Mouse (Mus musculus): ENCODE measurements around the gene Pla2g2d.
A peak's percentile ranks its signal among the peaks of the same experiment; 100 is the strongest.
"Not testable (repeated sequence)": the region's sequence is repeated elsewhere in the genome, so short reads cannot be mapped to it uniquely, and the experiment has no call there.

Gene Pla2g2d

DNA sequence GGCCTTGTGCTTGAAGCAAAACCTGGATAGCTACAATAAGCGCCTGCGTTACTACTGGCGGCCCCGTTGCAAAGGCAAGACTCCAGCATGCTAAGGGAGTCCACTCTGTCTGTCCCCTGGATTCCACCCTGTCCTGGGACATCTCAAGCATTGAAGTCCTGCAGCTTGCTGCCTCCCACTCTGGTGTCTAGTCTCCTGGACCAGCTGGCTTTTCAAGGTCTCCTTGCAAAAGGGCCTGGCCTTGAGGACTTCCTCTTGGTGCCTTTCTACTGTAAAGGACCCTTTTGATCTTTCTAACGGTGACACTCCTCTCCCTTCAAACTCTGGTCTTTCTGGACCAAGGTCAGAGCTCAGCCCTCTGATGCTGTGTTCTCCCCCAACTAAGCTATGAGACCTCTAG lies 4.8 kb downstream of the Pla2g2d start:
- DNase-seq (ENCODE audit: low read depth, low spot score) = no peak

DNA sequence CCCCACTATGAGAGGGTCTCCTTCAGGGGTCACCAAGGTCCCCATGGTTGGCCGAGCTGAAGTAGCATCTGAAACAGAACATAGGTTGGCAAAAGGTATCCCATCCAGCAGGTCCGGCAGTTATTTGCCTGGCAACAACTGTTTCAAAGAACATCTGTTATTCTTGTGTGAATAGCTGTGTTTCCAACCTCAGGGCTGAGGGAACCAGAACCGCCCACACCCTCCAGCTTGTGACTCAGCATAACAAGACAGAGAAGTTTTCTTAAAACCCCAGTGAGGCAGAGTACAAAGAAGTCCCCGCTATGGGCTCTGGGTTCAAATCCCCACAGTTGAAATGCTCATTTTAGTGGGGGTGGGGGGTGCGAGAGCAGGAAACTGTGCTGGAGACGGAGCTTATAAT lies 6.6 kb downstream of the Pla2g2d start:
- DNase-seq (ENCODE audit: low read depth, low spot score) = no peak

DNA sequence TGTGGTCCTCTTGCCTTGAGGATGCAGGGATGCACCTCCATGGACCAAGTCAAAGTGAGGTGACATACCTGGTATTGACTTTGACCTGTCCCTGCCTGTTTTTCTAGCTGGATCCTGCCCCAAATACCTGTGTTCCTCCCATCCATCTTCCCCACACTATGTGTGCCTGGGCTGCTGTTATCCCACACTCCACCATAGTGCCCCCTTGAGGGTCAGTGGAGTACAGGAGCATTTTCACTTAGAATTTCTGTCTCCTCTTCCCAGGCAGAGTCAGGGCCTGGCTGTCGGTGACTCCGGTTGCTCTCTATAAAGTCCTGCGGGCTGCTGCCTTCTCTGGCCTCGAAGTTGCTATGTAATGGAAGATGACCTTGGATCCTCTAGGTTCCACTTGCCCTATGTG lies 10.2 kb downstream of the Pla2g2d start:
- DNase-seq (ENCODE audit: low read depth, low spot score) = no peak

DNA sequence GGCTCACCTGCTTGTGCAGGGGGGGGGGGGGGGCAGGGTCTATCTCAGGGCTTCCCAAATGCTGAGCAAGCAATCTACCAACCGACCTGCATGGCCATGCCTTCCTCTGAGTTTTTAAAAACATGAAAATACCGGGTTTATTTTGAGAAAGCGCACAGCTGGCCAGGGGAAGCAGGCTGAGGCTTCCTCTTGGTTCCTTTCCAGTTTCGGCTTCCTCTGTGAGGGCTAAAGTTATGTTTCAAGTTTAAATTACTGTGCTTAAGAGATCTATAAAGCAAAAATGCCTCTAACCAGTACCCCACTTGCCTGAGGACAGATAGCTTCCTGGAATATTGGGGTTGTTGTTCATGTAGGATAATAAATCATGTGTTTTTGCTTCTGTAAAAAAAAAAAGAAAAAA lies 10.6 kb downstream of the Pla2g2d start:
- DNase-seq (ENCODE audit: low read depth, low spot score) = no peak

DNA sequence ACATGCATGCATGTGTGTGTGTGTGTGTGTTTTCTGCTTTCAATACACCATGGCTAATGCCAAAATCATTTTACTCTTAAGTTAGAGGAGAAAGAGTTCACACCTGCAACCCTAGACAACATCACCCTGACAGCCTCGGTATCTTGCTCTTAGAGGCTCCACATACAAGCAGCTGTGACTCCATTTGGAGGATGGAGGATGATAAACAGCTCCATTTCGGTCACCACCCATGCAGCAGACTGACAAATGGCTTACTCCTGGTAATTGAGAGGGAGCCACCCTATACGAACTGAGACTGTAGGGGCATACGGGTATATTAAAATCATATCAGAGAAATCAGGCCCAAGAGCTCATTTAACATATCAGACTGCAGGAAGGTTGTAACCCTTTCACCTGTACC lies 12.8 kb downstream of the Pla2g2d start:
- no peak for DNase-seq (ENCODE audit: low read depth, low spot score)

DNA sequence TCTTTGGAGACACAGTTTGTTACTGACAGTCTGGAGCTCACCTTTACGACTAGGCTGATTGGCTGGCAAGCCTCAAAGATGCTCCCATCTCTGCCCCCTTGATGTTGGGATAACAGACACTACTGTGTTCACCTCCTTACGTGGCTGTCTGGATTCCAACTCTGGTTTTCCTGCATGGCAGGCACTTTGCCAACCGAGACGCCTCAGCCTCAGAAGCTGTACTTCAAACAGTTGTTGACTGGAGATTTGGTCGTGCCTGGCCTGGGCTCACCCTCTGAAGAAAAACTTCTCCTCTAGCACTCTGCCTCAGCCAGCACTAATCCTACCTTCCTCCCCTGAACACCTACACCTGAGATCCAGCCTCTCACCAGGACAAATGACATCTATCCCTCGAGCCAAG lies 15.9 kb downstream of the Pla2g2d start:
- DNase-seq (ENCODE audit: low read depth, low spot score) = no peak

DNA sequence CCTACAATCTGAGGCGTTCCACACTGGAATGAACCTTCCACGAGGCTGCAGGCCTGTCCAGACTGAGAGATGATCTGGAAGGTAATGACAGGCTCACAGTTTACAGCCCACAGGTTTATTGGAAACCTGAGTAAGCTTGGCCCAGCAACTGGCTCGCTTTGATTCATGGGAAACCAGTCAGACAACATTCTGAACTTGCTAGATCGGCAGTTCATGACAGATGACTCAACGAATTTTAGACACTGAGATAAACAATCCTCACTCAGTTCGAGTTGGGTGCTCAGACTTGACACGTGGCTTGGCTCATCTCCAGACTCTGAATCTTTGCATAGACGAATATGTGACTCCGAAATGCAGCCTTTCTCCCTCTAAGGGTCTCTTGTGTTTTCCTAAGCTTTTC lies 17.1 kb downstream of the Pla2g2d start:
- no peak for DNase-seq (ENCODE audit: low read depth, low spot score)

DNA sequence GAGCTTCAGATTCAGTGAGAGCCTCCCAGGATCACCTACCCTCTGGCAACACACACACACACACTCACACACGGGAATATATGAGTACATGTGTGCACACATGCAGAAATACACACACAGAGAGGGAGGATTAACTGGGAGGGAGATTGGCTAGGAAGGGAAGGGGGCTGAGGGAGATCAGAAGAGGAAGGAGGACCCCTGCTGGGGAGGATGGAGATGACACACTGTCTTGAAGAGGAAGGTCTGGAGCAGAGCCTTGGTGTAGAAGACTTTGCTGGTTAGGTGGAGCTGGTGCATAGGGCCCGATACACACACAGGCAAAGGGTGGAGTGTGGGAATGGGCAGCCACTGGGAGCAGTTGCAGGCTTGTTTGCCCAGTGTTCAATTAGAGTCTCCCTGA lies 17.7 kb downstream of the Pla2g2d start:
- DNase-seq (ENCODE audit: low read depth, low spot score) = no peak

DNA sequence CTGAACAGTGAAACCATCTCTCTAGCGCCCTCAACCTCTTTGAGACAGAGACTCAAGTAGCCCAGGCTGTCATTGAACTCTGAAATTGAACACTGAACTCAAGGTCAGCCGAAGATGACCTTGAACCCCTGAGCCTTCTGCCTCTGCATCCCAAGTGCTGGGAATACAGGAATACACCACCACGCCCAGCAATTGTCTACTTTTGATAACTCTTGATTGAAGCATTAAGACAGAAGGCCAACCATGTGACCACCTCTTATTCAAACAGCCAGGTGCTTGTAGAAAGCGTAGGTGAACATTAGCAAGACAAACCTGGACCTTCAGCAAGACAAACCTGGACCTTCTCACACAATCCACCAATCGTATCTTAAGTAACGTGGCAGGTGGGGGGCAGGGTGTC lies 18.8 kb downstream of the Pla2g2d start:
- DNase-seq (ENCODE audit: low read depth, low spot score) = no peak

DNA sequence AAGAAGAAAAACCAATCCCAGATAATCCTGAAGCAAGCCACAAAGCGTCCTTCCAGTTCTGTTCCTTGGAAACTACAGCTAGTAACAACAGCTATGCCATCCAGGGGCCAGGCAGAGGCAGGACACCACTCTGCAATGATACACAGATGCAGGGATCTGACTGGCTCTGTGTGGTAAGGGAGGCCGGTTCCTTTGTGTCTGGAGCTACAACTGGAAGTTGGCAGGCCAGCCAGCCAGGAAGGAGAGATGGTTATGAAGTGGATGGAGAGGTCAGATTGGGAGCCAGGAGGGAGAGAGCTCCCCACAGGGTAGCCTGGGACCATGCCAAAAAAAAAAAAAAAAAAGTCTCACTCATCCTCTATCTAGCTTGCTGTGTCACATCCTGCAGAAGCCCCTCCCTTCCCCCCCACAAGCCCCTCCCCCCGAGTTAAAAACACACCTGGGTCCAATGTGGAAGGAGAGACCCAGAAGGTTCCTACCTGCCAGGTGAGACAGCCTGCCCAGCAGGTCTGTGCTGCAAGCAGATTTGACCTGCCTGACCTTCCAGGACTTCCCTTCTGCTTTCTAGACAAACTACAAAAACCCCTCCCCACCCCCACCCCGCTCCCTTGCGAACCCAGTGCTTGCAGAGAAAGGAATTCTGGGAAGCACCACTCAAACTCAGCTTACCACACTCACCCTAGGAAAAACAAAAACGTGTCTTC lies 21.1 kb downstream of the Pla2g2d start:
- DNase-seq (ENCODE audit: low read depth, low spot score) = no peak

DNA sequence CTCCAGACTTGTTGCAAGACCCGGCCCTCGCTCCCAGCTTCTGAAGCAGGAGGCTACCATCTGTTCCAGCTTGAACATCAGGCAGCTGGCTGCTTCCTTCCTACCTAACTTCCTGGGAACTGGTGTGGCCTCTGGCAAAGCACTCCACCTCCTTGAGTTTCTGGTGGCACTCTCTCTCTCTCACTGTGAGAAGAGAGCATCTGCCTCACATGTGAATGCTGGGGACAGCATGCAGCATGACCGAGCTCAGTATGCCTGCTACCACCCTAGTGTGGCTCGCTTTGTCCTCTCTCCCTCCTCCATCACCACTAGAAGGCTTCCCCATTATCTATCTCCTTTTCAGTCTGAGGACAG lies 21.7 kb downstream of the Pla2g2d start:
- DNase-seq (ENCODE audit: low read depth, low spot score) = no peak

DNA sequence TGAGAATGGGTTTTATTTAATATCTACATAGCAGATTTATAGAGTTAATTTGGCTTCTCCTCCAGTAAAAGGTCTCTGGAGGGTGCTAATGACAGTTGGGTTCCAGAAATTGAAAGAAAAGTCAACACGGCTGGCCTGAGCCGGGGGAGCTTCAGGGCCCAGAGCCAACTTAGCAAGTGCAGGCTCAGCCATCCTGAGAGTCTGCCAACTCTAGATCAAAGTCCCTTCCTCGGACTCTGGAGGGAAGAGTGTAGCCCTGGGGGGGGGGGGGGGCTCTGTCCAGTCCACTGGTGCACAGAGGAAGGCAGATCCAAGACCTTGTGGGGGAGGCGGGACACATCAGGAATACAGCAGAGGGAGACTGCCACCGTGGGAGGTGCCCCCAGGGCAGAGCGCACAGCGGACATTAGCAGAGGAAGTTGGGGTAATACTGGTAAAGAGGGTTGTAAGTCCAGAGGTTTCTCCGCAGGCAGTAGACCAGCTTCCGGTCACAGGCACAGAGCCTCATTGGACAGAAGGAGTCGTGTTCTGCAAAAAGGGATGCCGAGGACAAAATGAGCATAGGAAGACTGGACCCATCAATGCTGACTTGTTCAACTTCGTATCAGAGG lies 24.7 kb downstream of the Pla2g2d start:
- DNase-seq (ENCODE audit: low read depth, low spot score) = no peak

DNA sequence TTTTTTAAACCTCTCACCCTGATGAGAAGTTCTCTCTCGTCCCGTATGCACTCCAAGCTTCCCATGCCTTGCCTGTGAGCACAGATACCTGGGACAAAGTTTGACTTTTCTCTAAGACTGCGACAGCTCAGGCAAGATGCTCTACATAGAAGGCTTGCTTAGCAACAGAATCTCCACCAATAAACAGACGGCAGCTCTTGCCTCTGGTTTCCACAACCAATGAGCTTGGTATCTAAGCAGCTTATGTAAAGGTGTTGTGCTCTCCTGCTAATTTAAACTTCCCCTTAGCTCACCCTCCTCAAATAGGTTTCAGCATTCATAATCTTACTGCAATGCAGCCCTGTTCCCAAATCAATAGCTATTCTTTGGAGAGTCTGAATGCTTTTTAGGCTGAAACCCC lies 26.1 kb downstream of the Pla2g2d start:
- DNase-seq (ENCODE audit: low read depth, low spot score) = peak; percentile 36

DNA sequence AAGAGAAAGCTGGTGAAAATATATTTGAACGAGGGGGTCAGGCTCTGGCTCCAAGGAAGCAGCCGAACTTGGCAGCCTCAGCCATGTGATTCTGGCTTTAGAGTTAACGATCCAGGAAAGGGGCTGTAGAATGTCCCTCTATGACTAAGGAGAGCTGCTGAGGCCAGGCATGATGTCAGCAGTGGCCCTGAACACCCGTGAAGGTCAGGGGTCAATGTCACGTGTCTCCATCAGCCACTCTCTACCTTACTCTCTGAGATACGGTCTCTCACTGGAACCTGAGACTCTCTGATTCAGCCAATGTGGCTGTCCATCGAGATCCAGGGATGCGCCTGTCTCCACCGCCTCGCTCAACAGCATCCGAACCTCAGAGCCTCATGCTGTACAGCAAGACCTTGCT lies 27.4 kb downstream of the Pla2g2d start:
- no peak for DNase-seq (ENCODE audit: low read depth, low spot score)

DNA sequence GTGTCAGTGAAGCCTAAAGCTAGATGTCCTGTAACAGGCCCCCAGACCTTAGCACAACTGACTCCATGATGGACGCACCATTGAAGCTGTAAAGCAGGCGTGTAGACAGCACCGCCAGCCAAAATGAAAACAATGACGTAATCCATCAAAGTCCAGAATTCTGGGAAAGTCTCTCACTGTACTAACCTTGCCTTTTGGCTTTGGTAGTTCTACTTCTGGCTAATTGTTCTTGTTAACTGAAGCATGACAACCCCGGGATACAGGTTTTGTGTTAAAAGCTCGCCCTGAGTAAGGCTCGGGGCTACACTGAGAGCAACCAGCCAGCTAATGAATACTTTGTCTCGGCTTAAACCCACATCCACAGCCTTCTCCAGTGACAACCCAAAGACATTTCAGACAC lies 29.7 kb downstream of the Pla2g2d start:
- no peak for DNase-seq (ENCODE audit: low read depth, low spot score)

DNA sequence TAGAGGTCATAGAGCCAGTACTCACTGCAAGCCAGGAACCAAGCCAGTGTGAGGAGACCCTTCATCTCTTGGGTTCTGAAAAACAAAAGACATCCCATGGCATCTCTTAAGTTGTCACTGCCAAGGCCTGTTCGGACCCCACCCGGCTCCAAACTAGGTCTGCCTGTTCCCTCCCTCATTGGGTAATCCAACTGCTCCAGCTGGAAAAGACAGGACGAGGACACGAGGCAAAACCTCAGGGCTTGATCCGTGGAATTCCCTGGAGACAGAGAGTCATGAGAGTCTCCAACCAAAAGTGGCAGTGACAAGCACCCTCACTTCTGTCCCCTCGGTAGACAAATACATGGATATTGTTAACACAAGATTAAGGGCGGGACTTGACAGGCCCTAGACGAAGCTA lies 30.6 kb downstream of the Pla2g2d start:
- DNase-seq (ENCODE audit: low read depth, low spot score) = no peak

DNA sequence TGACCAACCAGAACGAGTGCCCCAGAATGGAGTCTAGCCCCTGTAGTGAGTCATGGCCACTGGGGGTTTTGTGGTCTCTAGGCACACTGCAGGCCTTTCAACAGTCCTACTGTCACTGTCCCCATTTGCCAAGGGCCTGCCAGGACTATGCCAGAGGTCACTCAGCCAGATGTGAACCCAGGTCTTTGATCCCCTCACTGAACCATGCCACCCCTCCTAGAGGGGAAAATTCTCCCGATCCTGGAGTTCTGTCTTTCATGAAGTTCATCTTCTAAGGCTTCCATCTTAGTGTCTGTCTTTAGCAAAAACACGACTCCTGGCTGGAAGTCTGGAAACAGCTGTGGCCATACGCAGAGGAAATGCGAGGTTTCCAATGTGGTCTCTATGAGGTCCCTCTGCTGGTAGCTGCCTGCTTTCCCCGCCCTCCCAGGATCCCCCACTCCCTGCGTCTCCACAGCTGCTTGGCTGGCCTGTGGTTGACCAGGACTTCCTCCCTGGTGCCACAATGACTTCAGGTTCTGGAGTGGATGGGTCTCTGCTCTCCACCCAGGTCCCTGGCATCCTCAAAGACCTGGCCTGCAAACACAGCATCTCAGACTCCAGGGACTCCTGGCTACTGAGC lies 31.5 kb downstream of the Pla2g2d start:
- no peak for DNase-seq (ENCODE audit: low read depth, low spot score)

DNA sequence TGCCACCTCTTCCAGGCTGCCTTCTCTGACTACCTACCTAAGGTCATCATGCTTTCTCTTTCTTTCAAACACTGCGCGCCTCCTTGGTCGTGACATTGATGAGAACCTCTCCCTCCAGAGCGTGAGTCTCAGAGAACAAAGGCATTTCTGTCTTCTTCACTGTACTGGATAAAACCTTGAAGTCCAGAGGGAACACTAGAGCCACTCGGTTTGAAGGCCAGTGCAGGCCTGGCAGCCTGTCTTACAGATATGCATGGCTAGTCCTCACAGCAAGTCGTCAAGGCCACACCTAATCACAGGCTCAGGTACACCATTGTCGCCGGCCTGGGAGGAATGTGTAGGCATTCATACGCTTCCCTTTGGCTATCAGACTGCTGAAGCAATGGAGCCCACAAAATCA lies 40.6 kb downstream of the Pla2g2d start:
- no peak for DNase-seq (ENCODE audit: low read depth, low spot score)

DNA sequence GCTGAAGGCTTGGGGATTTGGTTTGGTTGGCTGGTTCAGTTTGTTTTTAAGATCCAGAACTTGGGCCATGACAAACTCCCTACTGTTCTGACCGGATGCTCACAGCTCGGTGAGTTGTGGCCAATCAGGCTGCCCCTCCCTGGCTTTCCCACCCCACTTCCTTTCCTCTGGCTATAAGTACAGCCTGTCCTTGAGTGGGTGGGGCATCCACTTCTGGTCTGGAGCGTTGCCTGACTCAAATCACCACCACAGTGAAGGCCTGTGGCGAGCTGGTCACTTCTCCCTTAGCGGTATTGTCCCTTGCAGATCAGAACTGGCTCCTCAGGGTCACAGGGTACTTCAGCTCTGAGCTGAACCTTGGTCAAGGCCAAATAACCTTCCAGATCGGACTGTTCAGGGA lies 42.2 kb downstream of the Pla2g2d start:
- DNase-seq (ENCODE audit: low read depth, low spot score) = no peak

DNA sequence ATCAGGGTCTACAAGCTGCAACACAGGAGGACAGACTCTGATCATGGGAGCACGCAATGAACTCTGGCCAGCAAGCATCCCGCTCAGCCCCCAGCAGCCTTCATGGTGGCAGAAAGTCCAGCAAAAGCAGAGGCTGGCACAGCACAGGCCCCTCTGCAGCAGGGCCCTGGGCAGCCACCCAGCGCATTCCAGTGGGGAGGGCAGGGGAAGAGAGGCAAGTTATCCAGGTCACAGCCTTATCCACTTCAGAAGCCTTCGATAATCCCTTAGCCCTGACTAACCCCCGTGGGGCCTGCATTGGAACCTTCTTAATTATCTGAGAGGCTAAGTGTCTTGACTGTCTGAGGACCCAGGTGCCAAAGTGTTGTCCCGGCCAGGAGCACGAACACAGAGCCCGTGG lies 43.6 kb downstream of the Pla2g2d start:
- DNase-seq (ENCODE audit: low read depth, low spot score) = peak; percentile 82

DNA sequence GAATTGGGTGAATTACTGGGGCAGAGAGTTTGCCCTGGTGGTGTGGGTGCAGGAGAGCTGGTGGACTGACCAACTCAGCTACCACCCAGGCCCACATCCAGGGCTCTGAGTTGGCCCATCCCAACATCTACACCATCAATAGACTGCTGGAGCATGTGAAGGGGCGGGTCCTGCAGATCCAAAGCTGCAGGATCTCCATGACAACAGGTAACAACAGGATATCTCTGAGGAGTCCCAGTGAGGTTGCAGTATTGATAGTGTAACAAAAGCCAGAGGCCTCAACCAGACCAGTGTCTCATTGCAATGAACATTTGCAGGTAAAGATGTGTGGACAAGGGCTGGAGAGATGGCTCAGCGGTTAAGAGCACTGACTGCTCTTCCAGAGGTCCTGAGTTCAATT lies 45.5 kb downstream of the Pla2g2d start:
- DNase-seq (ENCODE audit: low read depth, low spot score) = no peak

DNA sequence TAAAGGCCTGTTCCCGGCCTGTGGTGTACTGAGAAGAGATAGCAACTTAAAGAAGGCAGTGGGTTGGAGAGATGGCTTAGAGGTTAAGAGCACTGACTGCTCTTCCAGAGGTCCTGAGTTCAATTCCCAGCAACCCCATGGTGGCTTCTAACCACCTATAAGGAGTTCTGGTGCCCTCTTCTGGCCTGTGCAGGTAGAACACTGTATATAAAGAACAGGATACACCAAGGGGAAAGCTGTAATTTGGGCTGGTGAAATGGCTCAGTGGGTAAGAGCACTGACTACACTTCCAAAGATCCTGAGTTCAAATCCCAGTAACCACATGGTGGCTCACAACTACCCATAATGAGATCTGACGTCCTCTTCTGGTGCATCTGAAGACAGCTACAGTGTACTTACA lies 48.6 kb downstream of the Pla2g2d start:
- DNase-seq (ENCODE audit: low read depth, low spot score) = not testable (repeated sequence)

DNA sequence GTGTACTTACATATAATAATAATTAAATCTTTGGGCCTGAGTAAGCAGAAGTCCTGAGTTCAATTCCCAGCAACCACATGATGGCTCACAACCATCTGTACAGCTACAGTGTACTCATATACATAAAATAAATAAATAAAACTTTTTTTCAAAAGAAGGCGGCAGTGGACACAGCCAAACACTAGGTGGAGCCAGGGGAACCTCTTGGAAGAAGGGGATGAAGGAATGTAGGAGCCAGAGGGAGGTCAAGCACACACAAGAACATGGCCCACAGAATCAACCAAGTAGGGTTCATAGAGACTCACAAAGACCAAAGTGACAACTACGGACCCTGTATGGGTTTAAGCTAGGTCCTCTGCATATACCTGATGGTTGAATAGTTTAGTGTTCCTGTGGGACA lies 49.1 kb downstream of the Pla2g2d start:
- no peak for DNase-seq (ENCODE audit: low read depth, low spot score)
